Mouse (Mus musculus) CH12.LX (cell line): ENCODE measurements around the gene Lipe.

Source experiments
- BHLHE40 ChIP-seq: IDR thresholded peaks from 2 replicates; pipeline ENCODE4 v1.6.1; 2011; ENCODE audit warnings: mild to moderate bottlenecking, low read depth, low read length, improper control_type of control experiment
- CHD2 ChIP-seq: IDR thresholded peaks from 2 replicates; pipeline ENCODE4 v1.6.1; 2011; ENCODE audit warnings: low read length, improper control_type of control experiment
- CTCF ChIP-seq, 2 experiments: IDR thresholded peaks in 1 of 2; conservative IDR thresholded peaks in 1 of 2; 2 replicates each; pipeline ENCODE4 v1.5.1; 2011 to 2012; ENCODE audit warnings: low read depth in 2 of 2, low read length in 2 of 2, improper control_type of control experiment in 1 of 2, inconsistent platforms in 1 of 2, mild to moderate bottlenecking in 1 of 2, moderate library complexity in 1 of 2
- ELF1 ChIP-seq: IDR thresholded peaks from 2 replicates; pipeline ENCODE4 v1.6.1; 2014; ENCODE audit warnings: low read depth, mild to moderate bottlenecking, inconsistent platforms, low read length, improper control_type of control experiment
- EP300 ChIP-seq: IDR thresholded peaks from 2 replicates; pipeline ENCODE4 v1.6.1; 2011; ENCODE audit warnings: low read length, improper control_type of control experiment
- ETS1 ChIP-seq: conservative IDR thresholded peaks from 2 replicates; pipeline ENCODE4 v1.6.1; 2012; ENCODE audit warnings: low read depth, mild to moderate bottlenecking, inconsistent platforms, low read length, improper control_type of control experiment, moderate library complexity
- GABPA ChIP-seq: IDR thresholded peaks from 2 replicates; pipeline ENCODE4 v1.6.1; 2012; ENCODE audit warnings: low read depth, low read length, improper control_type of control experiment, inconsistent platforms; ENCODE audit not compliant: insufficient replicate concordance
- MXI1 ChIP-seq: IDR thresholded peaks from 2 replicates; pipeline ENCODE4 v1.6.1; 2011; ENCODE audit warnings: mild to moderate bottlenecking, low read depth, low read length, improper control_type of control experiment
- PAX5 ChIP-seq: IDR thresholded peaks from 2 replicates; pipeline ENCODE4 v1.6.1; 2012; ENCODE audit warnings: low read length, inconsistent platforms, mixed read lengths
- UBTF ChIP-seq: IDR thresholded peaks from 2 replicates; pipeline ENCODE4 v1.6.1; 2012; ENCODE audit warnings: low read depth, mild to moderate bottlenecking, inconsistent platforms, low read length, improper control_type of control experiment, moderate library complexity
- USF1 ChIP-seq: IDR thresholded peaks from 2 replicates; pipeline ENCODE4 v1.6.1; 2014; ENCODE audit warnings: low read depth, mild to moderate bottlenecking, inconsistent platforms, low read length, improper control_type of control experiment
- ZMIZ1 ChIP-seq: IDR thresholded peaks from 2 replicates; pipeline ENCODE4 v1.6.1; 2012; ENCODE audit warnings: low read depth, mild to moderate bottlenecking, inconsistent platforms, low read length, improper control_type of control experiment

GRCm38 (mm10) chr7:25396621-25397020 lies 1.9 kb downstream of the Lipe start:
- no peak for TF ChIP-seq ELF1
- TF ChIP-seq ZMIZ1: no peak
- TF ChIP-seq CTCF (conservative IDR thresholded peaks at IDR 0.05 in 1 of 2, IDR thresholded peaks at IDR 0.05 in 1 of 2; ENCODE audit: low read depth in 2 of 2, low read length in 2 of 2): no peak
- TF ChIP-seq EP300: no peak
- no peak for TF ChIP-seq BHLHE40
- no peak for TF ChIP-seq CHD2
- TF ChIP-seq GABPA: no peak
- no peak for TF ChIP-seq USF1
- no peak for TF ChIP-seq ETS1
- no peak for TF ChIP-seq UBTF
- TF ChIP-seq MXI1: no peak
- TF ChIP-seq PAX5: no peak
